Mouse (Mus musculus): ENCODE data around the gene Imp3. TPM values are rescaled to one million over a fixed set of nuclear protein-coding genes. Genes with fewer than 3 reads are reported as not detected.
A peak's percentile ranks its signal among the peaks of the same experiment; 100 is the strongest.

Gene Imp3
- 76.8 and 78.1 TPM in 2 replicates for polyA plus RNA-seq (2014; fragmentation: Nextera tagmentation; extraction: Ambion mirVana)

DNA sequence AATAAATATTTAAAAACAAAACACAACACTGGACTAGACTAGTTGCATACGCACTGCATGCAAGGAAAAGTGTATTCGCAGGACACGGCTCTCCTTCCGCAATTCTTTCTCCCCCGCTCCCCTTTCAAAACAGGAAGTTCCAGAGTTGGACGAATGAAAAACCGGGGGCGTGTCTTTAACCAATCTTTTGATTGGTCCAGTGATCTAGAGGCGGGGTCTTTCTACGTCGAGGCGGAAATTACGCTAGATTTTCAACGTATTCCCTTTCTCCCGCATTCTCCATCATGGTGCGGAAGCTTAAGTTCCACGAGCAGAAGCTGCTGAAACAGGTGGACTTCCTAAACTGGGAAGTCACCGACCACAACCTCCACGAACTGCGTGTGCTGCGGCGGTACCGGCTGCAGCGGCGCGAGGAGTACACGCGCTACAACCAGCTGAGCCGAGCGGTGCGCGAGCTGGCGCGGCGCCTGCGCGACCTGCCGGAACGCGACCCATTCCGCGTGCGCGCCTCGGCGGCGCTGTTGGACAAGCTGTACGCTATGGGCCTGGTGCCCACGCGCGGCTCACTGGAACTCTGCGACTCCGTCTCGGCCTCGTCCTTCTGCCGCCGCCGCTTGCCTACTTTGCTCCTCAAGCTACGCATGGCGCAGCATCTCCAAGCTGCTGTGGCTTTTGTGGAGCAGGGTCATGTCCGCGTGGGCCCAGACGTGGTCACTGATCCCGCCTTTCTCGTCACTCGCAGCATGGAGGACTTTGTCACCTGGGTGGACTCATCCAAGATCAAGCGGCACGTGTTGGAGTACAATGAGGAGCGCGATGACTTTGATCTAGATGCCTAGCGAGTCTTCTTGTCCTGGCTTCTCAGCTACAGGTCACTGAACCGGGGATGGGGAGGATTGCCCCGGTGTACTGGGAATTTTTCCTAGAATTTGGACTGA is at the start of gene Imp3:
Imp3 (plus strand) TSS at position 253 of the 938 bp plus-strand sequence.
- peaks cover 6% of the 10 kb centered on the region; the same call in 1 of the 2 replicates for H3K4me1 ChIP-seq (ENCODE audit: control insufficient read depth, insufficient read depth, low read length)
- peak within 1 kb of the TSS; percentile 72 for H3K9ac ChIP-seq (replicated peaks; ENCODE audit: low read depth, low read length)
- peak within 1 kb of the TSS; percentile 76 for H3K4me3 ChIP-seq (ENCODE audit: low read depth, low read length)
- peak within 1 kb of the TSS; percentile 83 for H3K4me2 ChIP-seq (replicated peaks; ENCODE audit: low read depth, low read length)
- WGBS = under 1% methylated on average over 73 of the region's 73 CpGs
- H3K9me3 ChIP-seq (ENCODE audit: control insufficient read depth, low read depth, low read length) = no peaks in the 10 kb centered on the region
- no peaks in the 10 kb centered on the region for H3K27me3 ChIP-seq (ENCODE audit: control insufficient read depth, insufficient read depth, low read length)
- peak; percentile 94 for ATAC-seq (ENCODE audit: insufficient number of reproducible peaks, insufficient read depth, low FRiP score, low read depth)
- peak within 1 kb of the TSS; percentile 86 for H3K27ac ChIP-seq (ENCODE audit: low read length)
- no peaks in the 10 kb centered on the region; the same call in 1 of the 2 replicates for H3K36me3 ChIP-seq (ENCODE audit: control insufficient read depth, insufficient read depth, low read length)

DNA sequence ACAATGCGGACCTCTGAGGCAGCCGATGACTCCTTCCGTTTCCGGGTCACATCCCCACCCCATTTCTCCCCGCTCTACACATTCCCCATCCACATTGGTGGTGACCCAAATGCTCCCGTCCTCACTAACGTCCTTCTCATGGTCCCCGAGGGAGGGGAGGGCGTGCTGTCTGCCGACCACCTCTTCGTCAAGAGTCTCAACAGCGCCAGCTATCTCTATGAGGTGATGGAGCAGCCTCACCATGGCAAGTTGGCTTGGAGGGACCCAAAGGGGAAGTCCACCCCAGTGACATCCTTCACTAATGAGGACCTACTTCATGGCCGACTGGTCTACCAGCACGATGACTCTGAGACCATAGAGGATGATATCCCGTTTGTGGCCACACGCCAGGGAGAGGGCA is 49.7 kb upstream of the Imp3 start:
- H3K9ac ChIP-seq (replicated peaks; ENCODE audit: low read depth, low read length) = no peak overlapping the region
- H3K9me3 ChIP-seq (ENCODE audit: control insufficient read depth, low read depth, low read length) = no peaks in the 10 kb centered on the region
- H3K36me3 ChIP-seq (ENCODE audit: control insufficient read depth, insufficient read depth, low read length) = peaks cover 40% of the 10 kb centered on the region
- 94% methylated on average over 16 of the region's 16 CpGs for WGBS
- no peak overlapping the region for H3K4me2 ChIP-seq (replicated peaks; ENCODE audit: low read depth, low read length)
- no peak overlapping the region for H3K4me3 ChIP-seq (ENCODE audit: low read depth, low read length)
- no peak for ATAC-seq (ENCODE audit: insufficient number of reproducible peaks, insufficient read depth, low FRiP score, low read depth)
- H3K4me1 ChIP-seq (ENCODE audit: control insufficient read depth, insufficient read depth, low read length) = 0 out of 2 replicates have a peak, but pooled peaks cover 3% of the 10 kb centered on the region
- H3K27ac ChIP-seq (ENCODE audit: low read length) = no peak overlapping the region
- no peaks in the 10 kb centered on the region for H3K27me3 ChIP-seq (ENCODE audit: control insufficient read depth, insufficient read depth, low read length)

DNA sequence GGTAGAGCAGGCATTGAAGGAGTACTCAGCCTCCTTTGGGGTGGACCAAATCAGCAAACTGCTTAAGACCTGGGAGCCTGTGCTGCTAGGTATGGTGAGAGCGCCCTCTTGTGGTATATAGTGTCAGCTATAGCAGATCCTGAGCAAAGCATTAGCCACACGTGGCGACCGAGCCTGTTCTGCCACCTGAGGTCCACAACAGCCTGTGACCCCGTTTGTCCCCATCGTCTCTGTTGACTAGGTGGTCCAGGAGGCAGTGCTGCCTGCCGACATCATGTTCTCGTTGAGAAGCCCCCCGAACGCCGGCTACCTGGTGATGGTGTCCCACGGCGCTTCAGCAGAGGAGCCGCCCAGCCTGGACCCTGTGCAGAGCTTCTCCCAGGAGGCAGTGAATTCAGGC is 47.5 kb upstream of the Imp3 start:
- Histone ChIP-seq H3K4me2 (replicated peaks; ENCODE audit: low read depth, low read length) (peak overlapping the region; percentile 27), H3K36me3 (ENCODE audit: control insufficient read depth, insufficient read depth, low read length) (peaks cover 40% of the 10 kb centered on the region), H3K4me3 (ENCODE audit: low read depth, low read length) (no peak overlapping the region), H3K27ac (ENCODE audit: low read length) (no peak overlapping the region), H3K9ac (replicated peaks; ENCODE audit: low read depth, low read length) (no peak overlapping the region), H3K27me3 (ENCODE audit: control insufficient read depth, insufficient read depth, low read length) (no peaks in the 10 kb centered on the region), H3K9me3 (ENCODE audit: control insufficient read depth, low read depth, low read length) (no peaks in the 10 kb centered on the region), H3K4me1 (ENCODE audit: control insufficient read depth, insufficient read depth, low read length) (0 out of 2 replicates have a peak, but pooled peaks cover 5% of the 10 kb centered on the region)
- ATAC-seq (ENCODE audit: insufficient number of reproducible peaks, insufficient read depth, low FRiP score, low read depth) = no peak
- 19% methylated on average over 14 of the region's 14 CpGs for WGBS

DNA sequence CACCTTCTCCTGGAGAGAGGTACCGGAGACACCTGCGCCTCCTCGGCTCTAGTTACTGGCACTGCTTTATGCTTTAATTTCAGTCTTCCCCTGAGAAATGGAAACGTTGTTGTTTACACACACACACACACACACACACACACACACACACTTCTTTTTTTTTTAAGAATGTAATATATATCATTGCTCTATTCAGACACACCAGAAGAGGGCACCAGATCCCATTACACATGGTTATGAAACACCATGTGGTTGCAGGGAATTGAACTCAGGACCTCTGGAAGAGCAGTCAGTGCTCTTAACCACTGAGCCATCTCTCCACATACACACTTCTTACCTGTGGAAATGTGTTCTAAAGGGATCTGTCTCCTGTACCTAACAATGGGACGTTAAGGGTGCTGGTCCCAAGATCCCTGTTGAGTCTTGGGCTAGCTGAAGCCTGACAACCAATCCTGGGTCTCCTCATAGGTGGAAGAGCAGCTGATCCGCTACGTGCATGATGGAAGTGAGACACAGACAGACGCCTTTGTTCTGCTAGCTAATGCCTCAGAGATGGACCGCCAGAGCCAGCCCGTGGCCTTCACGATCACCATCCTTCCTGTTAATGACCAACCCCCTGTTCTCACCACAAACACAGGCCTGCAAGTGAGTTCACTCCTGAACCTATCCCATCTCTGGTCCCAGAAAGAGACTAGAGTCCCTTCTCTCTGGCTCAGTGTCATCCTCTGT is 46.6 kb upstream of the Imp3 start:
- Histone ChIP-seq H3K27ac (ENCODE audit: low read length) (no peak overlapping the region), H3K27me3 (ENCODE audit: control insufficient read depth, insufficient read depth, low read length) (no peaks in the 10 kb centered on the region), H3K36me3 (ENCODE audit: control insufficient read depth, insufficient read depth, low read length) (peaks cover 35% of the 10 kb centered on the region), H3K9ac (replicated peaks; ENCODE audit: low read depth, low read length) (no peak overlapping the region), H3K4me3 (ENCODE audit: low read depth, low read length) (no peak overlapping the region), H3K4me1 (ENCODE audit: control insufficient read depth, insufficient read depth, low read length) (0 out of 2 replicates have a peak, but pooled peaks cover 5% of the 10 kb centered on the region), H3K9me3 (ENCODE audit: control insufficient read depth, low read depth, low read length) (no peaks in the 10 kb centered on the region), H3K4me2 (replicated peaks; ENCODE audit: low read depth, low read length) (no peak overlapping the region)
- WGBS = 75% methylated on average over 11 of the region's 11 CpGs
- no peak for ATAC-seq (ENCODE audit: insufficient number of reproducible peaks, insufficient read depth, low FRiP score, low read depth)

DNA sequence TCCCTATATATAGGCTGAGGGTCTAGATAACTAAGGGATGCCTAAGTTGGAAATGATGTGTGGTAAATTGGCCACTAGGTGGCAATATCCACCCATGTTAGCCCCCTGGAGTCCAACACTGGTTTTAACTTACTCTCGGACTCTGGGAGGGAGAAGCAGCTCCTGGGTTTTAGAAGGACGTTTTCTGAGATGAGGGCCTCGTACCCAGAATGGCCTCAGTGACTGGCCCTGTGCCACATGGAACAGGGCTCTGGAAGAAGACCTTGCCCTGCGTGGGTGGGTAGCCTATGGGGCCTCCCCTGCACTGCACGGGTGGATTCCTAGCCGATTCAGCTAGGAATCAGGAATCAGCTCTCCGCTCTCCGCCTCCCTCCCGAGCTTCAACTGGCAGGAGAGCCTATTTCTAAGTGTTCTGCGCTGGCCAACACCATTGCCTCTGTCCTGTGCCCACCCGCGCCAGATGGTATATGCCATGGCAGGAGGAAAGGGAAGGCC is 45.7 kb upstream of the Imp3 start:
- H3K4me3 ChIP-seq (ENCODE audit: low read depth, low read length) = no peak overlapping the region
- H3K27ac ChIP-seq (ENCODE audit: low read length) = no peak overlapping the region
- no peaks in the 10 kb centered on the region for H3K9me3 ChIP-seq (ENCODE audit: control insufficient read depth, low read depth, low read length)
- 34% methylated on average over 12 of the region's 12 CpGs for WGBS
- ATAC-seq (ENCODE audit: insufficient number of reproducible peaks, insufficient read depth, low FRiP score, low read depth) = peak; percentile 35; the same call in 1 of the 2 replicates
- 0 out of 2 replicates have a peak, but pooled peaks cover 5% of the 10 kb centered on the region for H3K4me1 ChIP-seq (ENCODE audit: control insufficient read depth, insufficient read depth, low read length)
- no peak overlapping the region; the same call in 1 of the 2 replicates for H3K4me2 ChIP-seq (replicated peaks; ENCODE audit: low read depth, low read length)
- no peaks in the 10 kb centered on the region for H3K27me3 ChIP-seq (ENCODE audit: control insufficient read depth, insufficient read depth, low read length)
- H3K9ac ChIP-seq (replicated peaks; ENCODE audit: low read depth, low read length) = no peak overlapping the region
- H3K36me3 ChIP-seq (ENCODE audit: control insufficient read depth, insufficient read depth, low read length) = peaks cover 29% of the 10 kb centered on the region

DNA sequence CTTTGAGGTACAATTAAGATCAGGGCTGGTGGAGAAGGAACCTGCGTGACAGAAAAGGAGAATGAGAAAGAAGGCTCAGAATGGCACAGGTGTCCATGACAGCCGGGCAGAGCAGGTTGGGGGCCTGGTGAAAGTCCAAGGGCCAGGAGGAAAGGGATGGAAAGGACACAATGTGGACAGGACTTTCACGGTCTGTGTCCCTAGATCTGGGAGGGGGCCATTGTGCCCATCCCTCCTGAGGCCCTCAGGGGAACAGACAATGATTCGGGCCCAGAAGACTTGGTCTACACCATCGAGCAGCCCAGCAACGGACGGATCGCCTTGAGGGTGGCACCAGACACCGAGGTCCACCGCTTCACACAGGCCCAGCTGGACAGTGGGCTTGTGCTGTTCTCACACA is 45.2 kb upstream of the Imp3 start:
- peaks cover 23% of the 10 kb centered on the region for H3K36me3 ChIP-seq (ENCODE audit: control insufficient read depth, insufficient read depth, low read length)
- H3K27me3 ChIP-seq (ENCODE audit: control insufficient read depth, insufficient read depth, low read length) = no peaks in the 10 kb centered on the region
- ATAC-seq (ENCODE audit: insufficient number of reproducible peaks, insufficient read depth, low FRiP score, low read depth) = no peak
- H3K27ac ChIP-seq (ENCODE audit: low read length) = no peak overlapping the region
- WGBS = 93% methylated on average over 10 of the region's 10 CpGs
- H3K9me3 ChIP-seq (ENCODE audit: control insufficient read depth, low read depth, low read length) = no peaks in the 10 kb centered on the region
- H3K4me1 ChIP-seq (ENCODE audit: control insufficient read depth, insufficient read depth, low read length) = 0 out of 2 replicates have a peak, but pooled peaks cover 5% of the 10 kb centered on the region
- H3K9ac ChIP-seq (replicated peaks; ENCODE audit: low read depth, low read length) = no peak overlapping the region
- no peak overlapping the region for H3K4me3 ChIP-seq (ENCODE audit: low read depth, low read length)
- H3K4me2 ChIP-seq (replicated peaks; ENCODE audit: low read depth, low read length) = no peak overlapping the region

DNA sequence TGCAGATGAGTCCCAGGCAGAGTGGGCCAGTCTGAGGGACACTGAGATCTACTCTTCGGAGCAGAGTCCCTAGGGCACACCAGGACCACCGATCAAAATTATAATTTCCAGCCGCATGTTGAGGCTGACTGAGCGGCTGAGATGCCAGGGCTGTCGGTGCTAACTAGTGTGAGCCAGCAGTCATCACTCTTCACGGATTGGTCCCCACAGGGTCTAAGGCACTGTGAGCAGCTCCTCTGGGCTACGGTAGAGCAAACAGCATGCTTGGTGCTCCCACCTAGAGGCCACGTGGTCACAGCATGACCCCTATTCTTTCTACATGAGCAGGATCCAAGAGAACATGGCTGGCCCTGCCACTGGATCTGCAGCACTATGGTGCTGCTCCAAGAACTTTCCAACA is 44.0 kb upstream of the Imp3 start:
- Histone ChIP-seq H3K4me3 (ENCODE audit: low read depth, low read length) (no peak overlapping the region), H3K27me3 (ENCODE audit: control insufficient read depth, insufficient read depth, low read length) (no peaks in the 10 kb centered on the region), H3K9me3 (ENCODE audit: control insufficient read depth, low read depth, low read length) (no peaks in the 10 kb centered on the region), H3K9ac (replicated peaks; ENCODE audit: low read depth, low read length) (no peak overlapping the region), H3K36me3 (ENCODE audit: control insufficient read depth, insufficient read depth, low read length) (peaks cover 14% of the 10 kb centered on the region), H3K4me2 (replicated peaks; ENCODE audit: low read depth, low read length) (no peak overlapping the region), H3K27ac (ENCODE audit: low read length) (no peak overlapping the region), H3K4me1 (ENCODE audit: control insufficient read depth, insufficient read depth, low read length) (0 out of 2 replicates have a peak, but pooled peaks cover 5% of the 10 kb centered on the region)
- WGBS = 75% methylated on average over 8 of the region's 8 CpGs
- ATAC-seq (ENCODE audit: insufficient number of reproducible peaks, insufficient read depth, low FRiP score, low read depth) = no peak

DNA sequence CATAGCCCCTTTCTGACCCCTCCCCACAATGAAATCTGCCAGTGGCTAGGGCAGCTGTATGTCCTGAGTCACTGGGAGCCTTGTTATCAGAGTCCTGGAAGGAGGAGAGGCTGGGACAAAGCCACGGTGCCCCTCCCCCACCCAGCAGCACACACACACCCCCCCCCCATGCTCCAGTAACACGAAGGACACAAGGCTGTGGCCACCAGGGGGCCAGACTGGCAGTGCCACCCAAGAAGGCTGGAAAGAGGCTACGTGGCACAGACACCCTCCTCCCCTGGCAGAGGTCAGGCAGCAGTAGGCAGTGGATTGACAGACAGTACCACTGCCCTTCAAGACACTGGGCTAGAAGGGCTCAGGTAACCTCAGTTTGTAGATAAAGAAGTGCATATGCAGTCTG is 43.3 kb upstream of the Imp3 start:
- no peaks in the 10 kb centered on the region for H3K27me3 ChIP-seq (ENCODE audit: control insufficient read depth, insufficient read depth, low read length)
- ATAC-seq (ENCODE audit: insufficient number of reproducible peaks, insufficient read depth, low FRiP score, low read depth) = peak; percentile 49; the same call in 1 of the 2 replicates
- H3K4me3 ChIP-seq (ENCODE audit: low read depth, low read length) = no peak overlapping the region
- 0 out of 2 replicates have a peak, but pooled peaks cover 5% of the 10 kb centered on the region for H3K4me1 ChIP-seq (ENCODE audit: control insufficient read depth, insufficient read depth, low read length)
- no peak overlapping the region for H3K4me2 ChIP-seq (replicated peaks; ENCODE audit: low read depth, low read length)
- WGBS = 10% methylated on average over 3 of the region's 3 CpGs
- H3K27ac ChIP-seq (ENCODE audit: low read length) = no peak overlapping the region
- H3K36me3 ChIP-seq (ENCODE audit: control insufficient read depth, insufficient read depth, low read length) = peaks cover 8% of the 10 kb centered on the region
- no peak overlapping the region for H3K9ac ChIP-seq (replicated peaks; ENCODE audit: low read depth, low read length)
- H3K9me3 ChIP-seq (ENCODE audit: control insufficient read depth, low read depth, low read length) = no peaks in the 10 kb centered on the region

Data from stomach, embryonic 14.5 days (tissue).